In genomic region chr11:117199282-117200175, GRCm38 (mm10) we compare ENCODE assay signal across 8 mouse cellular contexts. TPM values are rescaled to one million over a fixed set of nuclear protein-coding genes. Genes with fewer than 3 reads are reported as not detected.
DNase-seq lines count a peak whose midpoint lies in the region; ATAC-seq and TF ChIP-seq lines count a peak whose summit lies in the region.

Gene Sept9, plus strand, starts transcription at chr11:117199661.

- peaks cover 23% of the 10 kb centered on the region for H3K27me3 ChIP-seq in embryonic facial prominence, embryonic 11.5 days (ENCODE audit: control insufficient read depth, insufficient read depth, low read length)
- peaks cover 42% of the 10 kb centered on the region for H3K27me3 ChIP-seq in heart, embryonic 14.5 days (ENCODE audit: control insufficient read depth, insufficient read depth, low read length)
- H3K27me3 ChIP-seq in kidney, embryonic 16.5 days (ENCODE audit: insufficient read depth, low read length) = peaks cover 7% of the 10 kb centered on the region; the same call in 1 of the 2 replicates
- peaks cover 23% of the 10 kb centered on the region for H3K27me3 ChIP-seq in liver, embryonic 16.5 days (ENCODE audit: control insufficient read depth, insufficient read depth, low read depth, low read length)
- peaks cover 28% of the 10 kb centered on the region for H3K27me3 ChIP-seq in neural tube, embryonic 11.5 days (ENCODE audit: control insufficient read depth, insufficient read depth, low read length)

- under 1% methylated on average over 70 of the region's 70 CpGs for WGBS in embryonic facial prominence, embryonic 11.5 days
- 2% methylated on average over 69 of the region's 70 CpGs for WGBS in heart, embryonic 14.5 days
- under 1% methylated on average over 69 of the region's 70 CpGs for WGBS in kidney, embryonic 16.5 days
- WGBS in liver, embryonic 16.5 days (ENCODE audit: insufficient replicate concordance) = 3% methylated on average over 62 of the region's 70 CpGs
- WGBS in neural tube, embryonic 11.5 days = 2% methylated on average over 70 of the region's 70 CpGs

- peaks cover 4% of the 10 kb centered on the region for H3K4me1 ChIP-seq in embryonic facial prominence, embryonic 11.5 days (ENCODE audit: control insufficient read depth, insufficient read depth, low read length)
- H3K4me1 ChIP-seq in heart, embryonic 14.5 days (ENCODE audit: control insufficient read depth in 2 of 2, insufficient read depth in 2 of 2, low read length in 2 of 2) = peaks cover 14% of the 10 kb centered on the region in 2 experiments; a peak in 3 of 4 replicates
- peaks cover 20% of the 10 kb centered on the region for H3K4me1 ChIP-seq in kidney, embryonic 16.5 days (ENCODE audit: insufficient read depth, low read length)
- H3K4me1 ChIP-seq in liver, embryonic 16.5 days (ENCODE audit: control insufficient read depth, low read depth, low read length) = peaks cover 15% of the 10 kb centered on the region
- H3K4me1 ChIP-seq in neural tube, embryonic 11.5 days (ENCODE audit: control insufficient read depth, insufficient read depth, low read length) = peaks cover 8% of the 10 kb centered on the region

- H3K36me3 ChIP-seq in embryonic facial prominence, embryonic 11.5 days (replicated peaks; ENCODE audit: control insufficient read depth, insufficient read depth, low read depth, low read length) = no peaks in the 10 kb centered on the region
- no peaks in the 10 kb centered on the region for H3K36me3 ChIP-seq in heart, embryonic 14.5 days (ENCODE audit: control insufficient read depth, insufficient read depth, low read length)
- H3K36me3 ChIP-seq in kidney, embryonic 16.5 days (ENCODE audit: insufficient read depth, low read length) = no peaks in the 10 kb centered on the region
- H3K36me3 ChIP-seq in liver, embryonic 16.5 days (ENCODE audit: control insufficient read depth, insufficient read depth) = no peaks in the 10 kb centered on the region
- no peaks in the 10 kb centered on the region for H3K36me3 ChIP-seq in neural tube, embryonic 11.5 days (ENCODE audit: control insufficient read depth, insufficient read depth, low read length)

- TF ChIP-seq CTCF in gastrocnemius, adult 2 months (IDR thresholded peaks at IDR 0.05) = no peak

- no peaks in the 10 kb centered on the region for H3K9me3 ChIP-seq in embryonic facial prominence, embryonic 11.5 days (replicated peaks; ENCODE audit: control insufficient read depth, low read length)
- no peaks in the 10 kb centered on the region for H3K9me3 ChIP-seq in heart, embryonic 14.5 days (ENCODE audit: control insufficient read depth, low read length)
- no peaks in the 10 kb centered on the region for H3K9me3 ChIP-seq in kidney, embryonic 16.5 days (ENCODE audit: low read length)
- H3K9me3 ChIP-seq in liver, embryonic 16.5 days (replicated peaks; ENCODE audit: control insufficient read depth, low read length) = no peaks in the 10 kb centered on the region
- H3K9me3 ChIP-seq in neural tube, embryonic 11.5 days (ENCODE audit: control insufficient read depth, low read length) = no peaks in the 10 kb centered on the region

- ATAC-seq in embryonic facial prominence, embryonic 11.5 days (replicated peaks; ENCODE audit: insufficient number of reproducible peaks, low FRiP score, low TSS enrichment, low read depth) = no peak
- no peak for ATAC-seq in heart, embryonic 14.5 days (ENCODE audit: insufficient number of reproducible peaks, insufficient read depth, low FRiP score, low read depth)
- ATAC-seq in kidney, embryonic 16.5 days (ENCODE audit: low FRiP score, low TSS enrichment) = peak; percentile 56
- peak; percentile 60 for ATAC-seq in liver, embryonic 16.5 days (ENCODE audit: low read depth)
- no peak for ATAC-seq in neural tube, embryonic 11.5 days (ENCODE audit: insufficient read depth, low FRiP score, low TSS enrichment)

- intact Hi-C loops in gastrocnemius, adult 2 months (cut with DNase I) = loop anchor here (10.0 kb wide), 1 partner anchor 305 kb away; no protein-coding TSS in a partner anchor

- H3K27ac ChIP-seq in gastrocnemius, adult 2 months = no peak within 1 kb of the TSS
- no peak within 1 kb of the TSS for H3K27ac ChIP-seq in embryonic facial prominence, embryonic 11.5 days (replicated peaks; ENCODE audit: low read depth, low read length)
- no peak within 1 kb of the TSS for H3K27ac ChIP-seq in heart, embryonic 14.5 days (replicated peaks in 1 of 2; ENCODE audit: control insufficient read depth in 1 of 2, insufficient read depth in 1 of 2, low read depth in 2 of 2, low read length in 2 of 2)
- peak within 1 kb of the TSS; percentile 21 for H3K27ac ChIP-seq in kidney, embryonic 16.5 days (ENCODE audit: low read length)
- H3K27ac ChIP-seq in liver, embryonic 16.5 days (ENCODE audit: low read length) = peak within 1 kb of the TSS; percentile 53; the same call in 1 of the 2 replicates
- no peak within 1 kb of the TSS for H3K27ac ChIP-seq in neural tube, embryonic 11.5 days (ENCODE audit: low read depth, low read length)

- H3K4me3 ChIP-seq in gastrocnemius, adult 2 months = peak within 1 kb of the TSS; percentile 72
- peak within 1 kb of the TSS; percentile 47 for H3K4me3 ChIP-seq in embryonic facial prominence, embryonic 11.5 days (ENCODE audit: low read depth, low read length)
- H3K4me3 ChIP-seq in heart, embryonic 14.5 days (ENCODE audit: control insufficient read depth in 1 of 2, insufficient read depth in 1 of 2, low read depth in 1 of 2, low read length in 2 of 2) = peak within 1 kb of the TSS; percentile 42 to 54
- H3K4me3 ChIP-seq in kidney, embryonic 16.5 days (ENCODE audit: low read length) = peak within 1 kb of the TSS; percentile 61
- H3K4me3 ChIP-seq in liver, embryonic 16.5 days (ENCODE audit: low read depth, low read length) = peak within 1 kb of the TSS; percentile 59
- H3K4me3 ChIP-seq in neural tube, embryonic 11.5 days (ENCODE audit: low read depth, low read length) = peak within 1 kb of the TSS; percentile 39

- H3K4me2 ChIP-seq in embryonic facial prominence, embryonic 11.5 days (ENCODE audit: low read depth, low read length) = peak within 1 kb of the TSS; percentile 90
- H3K4me2 ChIP-seq in heart, embryonic 14.5 days (ENCODE audit: low read length) = peak within 1 kb of the TSS; percentile 96
- H3K4me2 ChIP-seq in kidney, embryonic 16.5 days (replicated peaks; ENCODE audit: low read depth, low read length) = peak within 1 kb of the TSS; percentile 89
- peak within 1 kb of the TSS; percentile 55 for H3K4me2 ChIP-seq in liver, embryonic 16.5 days (ENCODE audit: low read depth, low read length)
- peak within 1 kb of the TSS; percentile 61 for H3K4me2 ChIP-seq in neural tube, embryonic 11.5 days (ENCODE audit: low read depth)

- DNase-seq in gastrocnemius, adult 2 months = peak; percentile 32
- DNase-seq in gastrocnemius, adult 8-10 months (ENCODE audit: low spot score in 2 of 2) = no peak
- peak; percentile 32 for DNase-seq in embryonic facial prominence, embryonic 11.5 days (ENCODE audit: low spot score)
- DNase-seq in neural tube, embryonic 11.5 days (ENCODE audit: low spot score) = no peak
- no peak for DNase-seq in right cerebral cortex, adult 2 months (ENCODE audit: low spot score in 2 of 2)

- peak within 1 kb of the TSS; percentile 44 for H3K9ac ChIP-seq in embryonic facial prominence, embryonic 11.5 days (replicated peaks; ENCODE audit: low read length)
- H3K9ac ChIP-seq in heart, embryonic 14.5 days (ENCODE audit: low read length) = peak within 1 kb of the TSS; percentile 64
- H3K9ac ChIP-seq in kidney, embryonic 16.5 days (replicated peaks; ENCODE audit: low read length) = peak within 1 kb of the TSS; percentile 79
- H3K9ac ChIP-seq in liver, embryonic 16.5 days (ENCODE audit: low read depth, low read length) = peak within 1 kb of the TSS; percentile 51
- H3K9ac ChIP-seq in neural tube, embryonic 11.5 days (ENCODE audit: low read length) = peak within 1 kb of the TSS; percentile 29; the same call in 1 of the 2 replicates

RNA-seq across cellular contexts. Expression of gene Sept9, which starts in this region (rescaled TPM):
- total RNA-seq in gastrocnemius, adult 2 months (2021) = 10 to 100 TPM; 11.5 to 13.6 TPM
- total RNA-seq in gastrocnemius, adult 8-10 months (2022) = 10 to 100 TPM in 2 of 4 experiments, 1 to 10 TPM in 2; 5.7 to 16.2 (median 12.4) TPM
- polyA plus RNA-seq in embryonic facial prominence, embryonic 11.5 days (2014; fragmentation: Nextera tagmentation; extraction: Ambion mirVana) = 182 TPM in 2 replicates
- polyA plus RNA-seq in heart, embryonic 14.5 days (2014; fragmentation: Nextera tagmentation; extraction: Ambion mirVana) = 49.7 and 51.8 TPM in 2 replicates
- 123 and 131 TPM in 2 replicates for polyA plus RNA-seq in kidney, embryonic 16.5 days (2015; fragmentation: Nextera tagmentation; extraction: Ambion mirVana)
- polyA plus RNA-seq in liver, embryonic 16.5 days (2015; fragmentation: Nextera tagmentation; extraction: Ambion mirVana) = 39.1 and 40.8 TPM in 2 replicates
- 173 and 183 TPM in 2 replicates for polyA plus RNA-seq in neural tube, embryonic 11.5 days (2014; fragmentation: Nextera tagmentation; extraction: Ambion mirVana)

Comparison
In these comparisons a context has a peak if more than half of its experiments do, and no peak if none do; other contexts are left out.
1. DNase-seq: peak in gastrocnemius, adult 2 months (single experiment) and embryonic facial prominence, embryonic 11.5 days (single experiment); none in gastrocnemius, adult 8-10 months (0 of 2), neural tube, embryonic 11.5 days (single experiment) and right cerebral cortex, adult 2 months (0 of 2).
2. H3K27ac ChIP-seq: peak in kidney, embryonic 16.5 days (single experiment) and liver, embryonic 16.5 days (single experiment); none in gastrocnemius, adult 2 months (single experiment), embryonic facial prominence, embryonic 11.5 days (single experiment), heart, embryonic 14.5 days (0 of 2) and neural tube, embryonic 11.5 days (single experiment).
3. ATAC-seq: peak in kidney, embryonic 16.5 days (single experiment) and liver, embryonic 16.5 days (single experiment); none in embryonic facial prominence, embryonic 11.5 days (single experiment), heart, embryonic 14.5 days (single experiment) and neural tube, embryonic 11.5 days (single experiment).
4. H3K9ac ChIP-seq: peak in every context shown above with its lines; median percentile 79 in kidney, embryonic 16.5 days; 64 in heart, embryonic 14.5 days; 51 in liver, embryonic 16.5 days; 44 in embryonic facial prominence, embryonic 11.5 days; 29 in neural tube, embryonic 11.5 days.
5. Peak in every context shown above with its lines, with median percentiles within 50 percentile points of each other: H3K4me3 ChIP-seq and H3K4me2 ChIP-seq.